Mouse (Mus musculus) T-cell, adult 66 days (primary cell): ENCODE measurements around the gene Smc4. TPM values are rescaled to one million over a fixed set of nuclear protein-coding genes. Genes with fewer than 3 reads are reported as not detected.

Source experiments
- total RNA-seq, 2 experiments: library from RNA; stranded (reverse); gene quantifications; 3 replicates in 1 of 2; 4 replicates in 1 of 2; pipeline ENCODE4 v1.2.4; 2023

Gene Smc4
- 100 to 1,000 TPM; 361 to 421 TPM for total RNA-seq

GRCm38 (mm10) chr3:69004437-69005337 is at the start of gene Smc4, which contains the start of gene Ift80:
Gene Smc4 (plus strand): TSS chr3:69004738.
Gene Ift80 (minus strand): TSS chr3:69004570.

GRCm38 (mm10) chr3:69044645-69045399 is 40.3 kb downstream of the Smc4 start, which contains the start of gene Trim59:
Gene Trim59 (minus strand): TSS chr3:69044755.

Other genes starting within 250 kb of the Smc4 start
- gene 1110032F04Rik, start 135.2 kb upstream of the Smc4 start, total RNA-seq = 1 to 10 TPM; 2.7 to 2.9 TPM
- gene Ift80, start 168 bp upstream of the Smc4 start, total RNA-seq = 100 to 1,000 TPM; 105 to 119 TPM
- 10 to 100 TPM; 49.5 to 50.7 TPM for gene Trim59, start 40.0 kb downstream of the Smc4 start, total RNA-seq
- gene Kpna4, start 122.4 kb downstream of the Smc4 start, total RNA-seq = 100 to 1,000 TPM; 133 to 135 TPM
- not detected for gene Arl14, start 217.7 kb downstream of the Smc4 start, total RNA-seq